Mouse (Mus musculus) testis, adult 10 weeks (tissue): ENCODE data around the gene Ddhd1. TPM values are rescaled to one million over a fixed set of nuclear protein-coding genes. Genes with fewer than 3 reads are reported as not detected.

Source experiments
- polyA plus RNA-seq: library from polyadenylated mRNA; stranded (reverse); fragments of 350-450 nt; fragmentation: Illumina TruSeq; extraction: RNeasy Lipid Tissue Mini Kit (QIAGEN cat#74804); gene quantifications from one replicate; pipeline ENCODE4 v1.2.3, GENCODE M21; 2014; ENCODE audit warnings: low read depth, low replicate concordance

Ddhd1 gene
- polyA plus RNA-seq: 366 TPM

DNA sequence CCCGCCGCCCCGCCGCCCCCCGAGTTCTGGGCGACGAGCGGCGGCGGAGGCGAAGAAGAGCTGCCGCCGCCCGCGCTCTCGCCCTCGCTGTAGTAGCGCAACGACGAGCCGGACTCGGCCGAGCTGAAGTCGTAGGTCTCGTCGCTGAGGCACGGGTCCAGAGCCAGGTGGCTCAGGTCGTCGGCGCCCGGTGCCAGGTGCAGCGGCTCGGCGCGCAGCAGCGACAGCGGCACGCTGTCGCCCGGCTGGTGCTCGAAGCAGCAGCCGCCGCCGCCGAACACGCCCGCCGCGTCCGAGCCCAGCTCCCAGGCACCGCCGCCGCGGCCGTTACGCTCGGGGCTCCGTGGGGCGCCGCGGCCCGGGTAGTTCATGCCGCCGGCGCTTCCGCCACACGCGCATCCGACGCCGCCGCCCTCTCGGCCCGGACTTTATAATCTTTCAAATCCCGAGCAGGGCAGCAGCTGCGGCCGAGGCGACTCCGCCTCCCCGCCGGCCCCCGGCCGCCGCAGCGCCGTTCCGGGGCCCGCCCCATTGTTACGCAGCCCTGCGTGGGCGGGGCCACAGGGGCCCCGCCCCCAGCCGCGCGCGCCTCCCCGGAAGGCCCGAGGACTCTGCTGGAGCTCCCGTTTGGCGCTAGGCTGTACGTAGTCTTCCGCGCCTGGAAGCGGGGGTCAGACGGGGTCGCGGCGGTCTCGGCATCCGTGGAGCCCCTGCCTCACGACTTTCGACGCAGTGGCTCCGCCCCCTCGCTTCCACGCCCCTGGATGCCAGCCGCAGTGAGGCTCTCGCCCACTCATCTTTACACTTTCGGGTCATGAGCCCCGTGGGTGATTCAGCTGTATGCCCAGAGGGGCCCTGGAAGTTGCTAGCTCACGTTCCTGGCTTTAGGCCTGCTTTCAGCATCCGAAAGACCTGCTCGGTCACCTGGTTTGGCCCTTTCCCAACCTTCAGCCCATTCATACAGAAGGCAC, at the start of gene Ddhd1:
Ddhd1 (minus strand) TSS at position 503 of the 971 bp plus-strand sequence.

Other genes starting within 250 kb of the Ddhd1 start
- 17.9 TPM for gene Fermt2, start 128.0 kb downstream of the Ddhd1 start, polyA plus RNA-seq